Mouse (Mus musculus): ENCODE measurements around the gene Gm49450.
A peak's percentile ranks its signal among the peaks of the same experiment; 100 is the strongest.
"Not testable (repeated sequence)": the region's sequence is repeated elsewhere in the genome, so short reads cannot be mapped to it uniquely, and the experiment has no call there.

The Gm49450 gene

GRCm38 (mm10) chr15:98923031-98923537, 30.3 kb downstream of the Gm49450 start:
- DNase-seq = no peak

- peak in 1 of 2 experiments; percentile 13 for DNase-seq
Observed at GRCm38 (mm10) chr15:98922581-98922980, 30.8 kb downstream of the Gm49450 start.

GRCm38 (mm10) chr15:98921510-98921909, 31.8 kb downstream of the Gm49450 start:
- no peak for DNase-seq

GRCm38 (mm10) chr15:98918499-98918895, 34.9 kb downstream of the Gm49450 start:
- not testable (repeated sequence) for DNase-seq

- DNase-seq = peak; percentile 99 to 100
Observed at GRCm38 (mm10) chr15:98917538-98918498, 35.5 kb downstream of the Gm49450 start, which contains the start of gene Lmbr1l. Gene Lmbr1l, minus strand, starts transcription at chr15:98918231.

GRCm38 (mm10) chr15:98917091-98917490, 36.3 kb downstream of the Gm49450 start:
- peak; percentile 30 to 34 for DNase-seq

GRCm38 (mm10) chr15:98916016-98916415, 37.3 kb downstream of the Gm49450 start:
- no peak for DNase-seq

GRCm38 (mm10) chr15:98914903-98915302, 38.4 kb downstream of the Gm49450 start:
- no peak for DNase-seq

- peak; percentile 32 to 56 for DNase-seq
Observed at GRCm38 (mm10) chr15:98904692-98905091, 48.7 kb downstream of the Gm49450 start.

GRCm38 (mm10) chr15:98902600-98902999, 50.8 kb downstream of the Gm49450 start:
- DNase-seq = no peak

- no peak for DNase-seq
Observed at GRCm38 (mm10) chr15:98901530-98901929, 51.8 kb downstream of the Gm49450 start.

GRCm38 (mm10) chr15:98897928-98898800, 55.2 kb downstream of the Gm49450 start, which contains the start of gene Dhh:
Gene Dhh, minus strand, starts transcription at chr15:98898540.
- peak; percentile 49 to 67 for DNase-seq

GRCm38 (mm10) chr15:98897495-98897894, 55.9 kb downstream of the Gm49450 start:
- DNase-seq = peak; percentile 74 to 80

GRCm38 (mm10) chr15:98895635-98896589, 57.4 kb downstream of the Gm49450 start:
- DNase-seq = peak; percentile 70 to 79

GRCm38 (mm10) chr15:98894746-98895634, 58.4 kb downstream of the Gm49450 start:
- no peak for DNase-seq

GRCm38 (mm10) chr15:98893940-98894745, 59.2 kb downstream of the Gm49450 start, which contains the start of gene Rhebl1:
Gene Rhebl1, minus strand, starts transcription at chr15:98894540.
- DNase-seq = peak; percentile 57 to 68

- no peak for DNase-seq
Observed at GRCm38 (mm10) chr15:98893036-98893435, 60.3 kb downstream of the Gm49450 start.

GRCm38 (mm10) chr15:98891907-98892606, 61.3 kb downstream of the Gm49450 start:
- peak; percentile 59 to 80 for DNase-seq

GRCm38 (mm10) chr15:98891198-98891742, 62.1 kb downstream of the Gm49450 start:
- DNase-seq = no peak

All from lung, postnatal 4 days (tissue).